Mouse (Mus musculus) limb, embryonic 14.5 days (tissue): ENCODE data around the gene Rbm20. TPM values are rescaled to one million over a fixed set of nuclear protein-coding genes. Genes with fewer than 3 reads are reported as not detected.

Source experiments
- ATAC-seq: fragments of 200-750 bp; cut with Nextera tagmentation; 2 replicates; pipeline ENCODE4 v1.8.0; 2017; ENCODE audit warnings: low read depth, moderate number of reproducible peaks, moderate TSS enrichment; ENCODE audit not compliant: low FRiP score
- DNase-seq: peaks from one replicate; pipeline ENCODE4 v3.0.0-alpha.2; 2015; ENCODE audit warnings: low spot score
- H3K27ac ChIP-seq: fragments of 300-500 bp; sonication (generic); replicated peaks from 2 replicates; pipeline ENCODE4 v1.5.1; 2014; ENCODE audit warnings: low read depth, mild to moderate bottlenecking, low read length, moderate library complexity, mixed read lengths
- H3K27me3 ChIP-seq: fragments of 300-500 bp; sonication (generic); 2 replicates; pipeline ENCODE4 v1.6.1; 2014; ENCODE audit warnings: low read length, mixed read lengths; ENCODE audit not compliant: control insufficient read depth, insufficient read depth
- H3K36me3 ChIP-seq: fragments of 300-500 bp; sonication (generic); 2 replicates; pipeline ENCODE4 v1.6.1; 2014; ENCODE audit warnings: mild to moderate bottlenecking, low read length, moderate library complexity, mixed read lengths; ENCODE audit not compliant: control insufficient read depth, insufficient read depth
- H3K4me1 ChIP-seq: fragments of 300-500 bp; sonication (generic); 2 replicates; pipeline ENCODE4 v1.6.1; 2014; ENCODE audit warnings: antibody characterized with exemption, low read length, mixed read lengths; ENCODE audit not compliant: control insufficient read depth, insufficient read depth
- H3K4me2 ChIP-seq: fragments of 300-500 bp; sonication (generic); replicated peaks from 2 replicates; pipeline ENCODE4 v1.6.1; 2014; ENCODE audit warnings: low read depth, mild to moderate bottlenecking, low read length, moderate library complexity; ENCODE audit not compliant: severe bottlenecking
- H3K4me3 ChIP-seq: fragments of 300-500 bp; sonication (generic); replicated peaks from 2 replicates; pipeline ENCODE4 v1.5.1; 2014; ENCODE audit warnings: low read length
- H3K9ac ChIP-seq: fragments of 300-500 bp; sonication (generic); 2 replicates; pipeline ENCODE4 v1.6.1; 2014; ENCODE audit warnings: mild to moderate bottlenecking, low read depth, low read length, moderate library complexity; ENCODE audit not compliant: severe bottlenecking
- H3K9me3 ChIP-seq: fragments of 300-500 bp; sonication (generic); 2 replicates; pipeline ENCODE4 v1.6.1; 2016; ENCODE audit warnings: low read length; ENCODE audit not compliant: control insufficient read depth
- POLR2A ChIP-seq: fragments of 200-500 bp; IDR thresholded peaks from 2 replicates; pipeline ENCODE4 v1.8.0; 2012; ENCODE audit warnings: inconsistent platforms, mild to moderate bottlenecking, moderate library complexity, borderline replicate concordance; ENCODE audit not compliant: insufficient read depth, insufficient read length; ENCODE audit errors: extremely low read depth
- WGBS: fragments of 180-500 bp; shearing (Covaris S2); extraction: QIAGEN DNeasy Blood & Tissue Kit; methylation state at CpG from one replicate; pipeline ENCODE4 v1.1.7; 2014; 5-methylcytosine and 5-hydroxymethylcytosine counted together
- polyA plus RNA-seq, 2 experiments: library from polyadenylated mRNA; depleted of rRNA in 1 of 2; stranded (reverse) in 1 of 2; unstranded in 1 of 2; fragments of >200 nt; fragmentation: Nextera tagmentation in 1 of 2; extraction: Ambion mirVana in 1 of 2; gene quantifications; 2 replicates each; pipeline versions ENCODE4 v1.2.1 to v1.2.3; 2012 to 2014

Rbm20 gene
- polyA plus RNA-seq, 2 experiments = 5.5 to 10.0 TPM

DNA sequence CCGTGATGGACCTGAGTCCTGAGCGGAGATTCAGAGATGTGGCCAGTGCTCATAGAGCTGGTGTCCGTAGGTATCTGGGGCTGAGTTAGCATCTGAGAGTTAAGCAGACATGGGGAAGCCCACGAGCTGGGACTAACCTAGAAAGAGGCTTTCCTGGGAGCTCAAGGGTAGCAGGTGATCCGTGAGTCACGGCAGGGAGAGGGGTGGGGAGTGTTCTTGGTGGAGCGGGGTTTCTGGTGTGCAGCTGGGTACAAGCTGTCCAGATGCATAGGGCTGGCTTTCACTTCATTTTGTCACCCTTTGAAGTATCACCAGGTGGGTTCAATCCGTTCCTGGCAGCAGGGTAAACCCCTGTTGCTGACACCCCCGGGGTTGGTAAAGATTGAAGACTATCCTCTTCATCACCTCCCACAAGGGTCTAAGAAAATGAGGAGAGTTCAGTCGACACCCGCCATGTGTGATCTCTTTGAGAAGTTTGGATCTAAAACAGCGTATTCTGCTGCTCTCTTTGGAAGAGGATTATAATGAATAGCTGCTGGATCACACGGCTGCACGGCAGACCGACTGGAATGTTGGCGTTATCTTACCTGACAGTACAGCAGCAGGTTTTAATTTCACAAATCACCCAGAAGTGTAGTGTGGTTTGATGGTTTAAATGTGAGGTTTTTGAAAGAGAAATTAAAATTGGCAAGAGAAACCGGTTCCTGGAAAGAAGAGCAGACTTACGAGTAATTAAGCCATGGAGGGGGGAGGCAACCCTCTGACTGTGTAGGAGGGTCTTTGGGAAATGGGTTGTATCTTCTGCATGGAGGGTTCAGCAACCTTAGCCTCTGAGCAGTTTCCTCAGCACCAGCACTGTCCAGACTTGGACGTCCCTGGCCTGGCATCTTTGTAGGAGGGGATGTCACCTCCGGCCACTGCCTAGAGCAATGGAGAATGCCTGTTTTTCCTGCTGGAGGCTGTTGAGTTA, 114.9 kb downstream of the Rbm20 start:
- Histone ChIP-seq H3K4me3 (no peak overlapping the region), H3K36me3 (no peaks in the 10 kb centered on the region), H3K4me1 (peaks cover 29% of the 10 kb centered on the region), H3K27ac (no peak overlapping the region), H3K27me3 (no peaks in the 10 kb centered on the region), H3K9ac (no peak overlapping the region), H3K4me2 (peak overlapping the region; percentile 16; the same call in 1 of the 2 replicates), H3K9me3 (no peaks in the 10 kb centered on the region)
- ATAC-seq (no peak), DNase-seq (no peak)
- no peak for TF ChIP-seq POLR2A
- 38% methylated on average over 20 of the region's 20 CpGs for WGBS

DNA sequence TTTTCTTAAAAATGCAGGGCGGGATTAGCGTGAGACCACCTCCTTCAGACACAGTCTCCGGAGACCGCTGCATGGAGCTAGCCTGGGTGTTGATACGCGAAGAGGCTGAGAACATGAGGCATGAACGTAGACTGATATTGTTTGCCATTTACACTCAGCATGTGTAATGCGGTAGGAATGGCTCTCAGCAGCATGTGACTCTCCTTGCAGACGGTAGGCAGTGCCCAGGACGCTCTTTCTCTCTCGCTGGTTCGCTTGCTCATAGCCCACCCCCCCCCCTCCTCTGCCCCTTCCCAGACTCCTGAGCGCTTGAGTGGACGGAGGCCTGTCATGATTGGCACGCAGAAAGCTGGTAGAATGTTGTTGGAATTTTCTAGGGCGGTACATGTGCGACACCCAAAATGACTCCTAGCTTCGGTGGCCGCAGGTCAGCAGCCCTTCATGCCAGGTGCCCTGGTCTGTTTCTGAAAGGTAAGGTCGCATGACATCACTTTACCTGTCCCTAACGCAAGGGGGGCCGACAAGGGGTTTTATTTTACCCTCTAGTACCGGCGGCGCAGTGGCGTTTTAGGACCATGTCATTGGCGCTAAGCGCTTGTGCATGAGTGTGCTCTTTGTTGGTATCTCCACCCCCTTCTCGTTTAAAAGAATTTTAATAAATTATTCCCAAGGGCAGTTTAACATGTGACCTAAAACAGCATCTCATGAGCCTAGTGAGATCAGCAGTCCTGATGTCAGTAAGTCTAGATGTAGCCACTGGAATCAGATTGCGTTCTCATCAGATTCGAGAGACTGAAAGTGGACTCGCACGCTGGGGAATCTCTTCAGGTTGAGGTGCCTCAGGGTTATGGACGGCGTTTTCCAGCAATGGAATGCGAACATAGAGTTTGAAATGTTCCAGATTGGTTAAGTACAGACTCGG, 116.1 kb downstream of the Rbm20 start:
- DNase-seq (no peak), ATAC-seq (peak; percentile 32; the same call in 1 of the 2 replicates)
- H3K4me2 ChIP-seq = no peak overlapping the region
- H3K27me3 ChIP-seq = no peaks in the 10 kb centered on the region
- 77% methylated on average over 35 of the region's 37 CpGs for WGBS
- no peak overlapping the region for H3K9ac ChIP-seq
- no peaks in the 10 kb centered on the region for H3K36me3 ChIP-seq
- H3K27ac ChIP-seq = 0 out of 2 replicates have a peak overlapping the region, but pooled peaks have one; percentile 45
- no peaks in the 10 kb centered on the region for H3K9me3 ChIP-seq
- H3K4me3 ChIP-seq = no peak overlapping the region
- peaks cover 22% of the 10 kb centered on the region for H3K4me1 ChIP-seq
- no peak for TF ChIP-seq POLR2A

DNA sequence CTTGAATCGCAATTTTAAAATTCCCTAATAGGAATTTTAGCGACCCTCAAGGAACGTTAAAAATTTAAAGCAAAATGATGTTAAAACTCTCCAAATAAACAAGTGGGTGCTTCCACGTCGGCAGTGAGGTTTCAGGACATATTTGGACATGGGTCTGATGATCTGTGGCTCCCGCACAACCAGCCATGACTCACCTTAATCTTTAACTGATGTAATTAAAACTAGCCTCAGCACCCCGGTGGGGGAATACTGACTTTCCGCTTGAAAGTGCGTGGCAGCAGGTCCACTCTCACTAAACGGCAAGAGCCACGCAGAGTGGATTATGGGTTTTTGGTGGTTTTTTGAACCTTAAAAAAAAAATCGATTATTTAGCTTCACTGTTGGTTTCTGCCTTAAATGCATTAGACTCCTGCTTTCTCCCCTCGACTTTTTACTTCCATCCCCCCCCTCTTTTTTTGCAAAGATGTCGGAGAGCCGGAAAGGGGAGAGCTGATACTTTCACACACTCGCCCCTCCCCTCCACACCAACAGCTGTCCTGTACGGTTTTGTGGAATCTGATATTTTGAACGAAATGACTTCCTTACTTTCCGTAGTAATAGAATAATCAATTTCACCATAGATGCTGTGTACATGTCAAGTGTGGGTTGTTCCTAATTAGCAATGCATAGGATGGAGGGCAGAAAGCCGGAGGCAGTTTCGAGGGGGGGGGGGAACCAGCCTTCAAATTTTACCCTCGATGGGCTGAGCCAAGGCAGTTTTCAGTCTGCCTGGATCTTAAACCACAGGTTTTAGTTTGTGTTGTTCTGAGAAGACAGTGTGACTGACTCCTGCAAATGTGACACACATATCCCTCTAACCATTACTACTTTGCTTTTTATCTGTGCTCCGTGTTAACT, 117.1 kb downstream of the Rbm20 start:
- Histone ChIP-seq H3K9ac (no peak overlapping the region), H3K4me2 (peak overlapping the region; percentile 24), H3K9me3 (no peaks in the 10 kb centered on the region), H3K4me3 (no peak overlapping the region), H3K36me3 (no peaks in the 10 kb centered on the region), H3K27ac (no peak overlapping the region), H3K27me3 (no peaks in the 10 kb centered on the region), H3K4me1 (peaks cover 22% of the 10 kb centered on the region)
- ATAC-seq = peak; percentile 27; the same call in 1 of the 2 replicates
- TF ChIP-seq POLR2A = no peak
- 54% methylated on average over 23 of the region's 23 CpGs for WGBS
- peak; percentile 26 for DNase-seq

DNA sequence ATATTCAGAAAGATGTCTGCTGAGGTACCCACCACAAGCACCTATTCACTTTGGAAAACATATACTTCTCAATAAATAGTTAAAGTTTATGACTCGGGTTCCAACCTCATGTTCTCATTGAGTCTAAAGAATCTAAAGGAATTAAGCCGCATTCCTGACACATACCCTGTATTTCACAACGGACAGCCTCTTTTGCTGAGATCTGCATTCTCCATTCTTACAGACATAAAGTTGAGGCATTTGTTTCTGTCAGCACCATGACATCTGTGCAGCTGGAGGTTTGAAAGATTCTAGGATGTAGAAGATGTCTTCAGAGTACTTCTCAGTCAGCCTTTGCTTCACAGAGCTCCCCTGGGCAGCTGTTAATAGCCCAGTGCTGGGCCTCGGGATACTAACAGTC, 117.9 kb downstream of the Rbm20 start:
- Histone ChIP-seq H3K9ac (no peak overlapping the region), H3K27ac (no peak overlapping the region), H3K27me3 (no peaks in the 10 kb centered on the region), H3K4me1 (peaks cover 25% of the 10 kb centered on the region), H3K4me2 (no peak overlapping the region), H3K4me3 (no peak overlapping the region), H3K36me3 (no peaks in the 10 kb centered on the region), H3K9me3 (no peaks in the 10 kb centered on the region)
- TF ChIP-seq POLR2A = no peak
- DNase-seq (no peak), ATAC-seq (no peak)
- WGBS = 42% methylated on average over 4 of the region's 4 CpGs

DNA sequence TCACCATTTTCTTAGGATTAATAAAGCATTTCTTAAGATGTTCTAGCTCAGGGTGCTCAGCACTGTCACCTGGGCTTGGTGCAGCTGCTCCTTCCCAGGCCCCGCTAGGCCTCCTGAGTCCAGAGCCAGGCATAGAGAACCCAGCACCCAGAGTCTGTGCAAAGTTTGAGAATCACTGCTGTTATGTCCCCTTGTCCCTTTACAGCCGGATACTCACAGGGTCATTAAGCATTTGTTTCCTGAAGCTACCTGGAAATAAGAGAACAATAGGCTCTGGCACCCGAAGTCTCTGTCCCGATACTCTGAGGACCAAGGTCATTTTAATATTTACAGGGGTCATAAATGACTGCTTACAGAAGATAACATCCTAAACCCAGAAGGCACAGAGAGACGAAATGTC, 118.9 kb downstream of the Rbm20 start:
- no peak overlapping the region for H3K27ac ChIP-seq
- ATAC-seq (no peak), DNase-seq (no peak)
- H3K4me3 ChIP-seq = no peak overlapping the region
- H3K9me3 ChIP-seq = no peaks in the 10 kb centered on the region
- H3K9ac ChIP-seq = no peak overlapping the region
- H3K4me1 ChIP-seq = peaks cover 25% of the 10 kb centered on the region
- no peaks in the 10 kb centered on the region for H3K27me3 ChIP-seq
- TF ChIP-seq POLR2A = no peak
- no peak overlapping the region for H3K4me2 ChIP-seq
- 86% methylated on average over 5 of the region's 5 CpGs for WGBS
- H3K36me3 ChIP-seq = no peaks in the 10 kb centered on the region
